Mouse (Mus musculus): ENCODE measurements around the gene Calu.
"Not testable (repeated sequence)": the region's sequence is repeated elsewhere in the genome, so short reads cannot be mapped to it uniquely, and the experiment has no call there.

The Calu gene
- long read RNA-seq, experiment 1, partial matches to known transcripts, result 1 of 11 reads
- long read RNA-seq, experiment 1, other reads (novel, unspliced or antisense), result 5 of 11 reads
- long read RNA-seq, experiment 2, transcript Calu-201 (7 exons, 3,229 nt), result major isoform, 17 of 32 reads
- long read RNA-seq, experiment 2, transcript Calu-202 (7 exons, 2,670 nt), result minor isoform, 6 of 32 reads
- long read RNA-seq, experiment 2, partial matches to known transcripts, result 3 of 32 reads
- long read RNA-seq, experiment 2, other reads (novel, unspliced or antisense), result 6 of 32 reads

- intact Hi-C loops (cut with DNase I), result no loop called here
Observed at GRCm38 (mm10) chr6:29347665-29348370, at the start of gene Calu. Gene Calu (plus strand): TSS chr6:29348069.

GRCm38 (mm10) chr6:29299112-29299511 is 48.8 kb upstream of the Calu start:
- intact Hi-C loops (cut with DNase I), result no loop called here

GRCm38 (mm10) chr6:29303251-29303650 is 44.6 kb upstream of the Calu start:
- intact Hi-C loops (cut with DNase I), result no loop called here

- intact Hi-C loops (cut with DNase I), result no loop called here
Observed at GRCm38 (mm10) chr6:29303726-29304125, 44.1 kb upstream of the Calu start.

- intact Hi-C loops (cut with DNase I), result no loop called here
Observed at GRCm38 (mm10) chr6:29305462-29305861, 42.4 kb upstream of the Calu start.

GRCm38 (mm10) chr6:29308846-29309605 is 38.8 kb upstream of the Calu start:
- intact Hi-C loops (cut with DNase I), result no loop called here

GRCm38 (mm10) chr6:29313690-29314202 is 34.1 kb upstream of the Calu start:
- intact Hi-C loops (cut with DNase I), result no loop called here

- intact Hi-C loops (cut with DNase I), result no loop called here
Observed at GRCm38 (mm10) chr6:29317286-29317685, 30.6 kb upstream of the Calu start.

GRCm38 (mm10) chr6:29317941-29318340 is 29.9 kb upstream of the Calu start:
- intact Hi-C loops (cut with DNase I), result no loop called here

GRCm38 (mm10) chr6:29318879-29319278 is 29.0 kb upstream of the Calu start, which contains the start of gene Fam71f1:
Gene Fam71f1 (plus strand): TSS chr6:29319140.
- intact Hi-C loops (cut with DNase I), result no loop called here

GRCm38 (mm10) chr6:29321586-29321985 is 26.3 kb upstream of the Calu start:
- intact Hi-C loops (cut with DNase I), result no loop called here

GRCm38 (mm10) chr6:29322147-29322546 is 25.7 kb upstream of the Calu start:
- intact Hi-C loops (cut with DNase I), result no loop called here

- intact Hi-C loops (cut with DNase I), result no loop called here
Observed at GRCm38 (mm10) chr6:29322735-29323134, 25.1 kb upstream of the Calu start.

GRCm38 (mm10) chr6:29326961-29327360 is 20.9 kb upstream of the Calu start:
- intact Hi-C loops (cut with DNase I), result no loop called here

GRCm38 (mm10) chr6:29329514-29329913 is 18.4 kb upstream of the Calu start:
- intact Hi-C loops (cut with DNase I), result no loop called here

GRCm38 (mm10) chr6:29346512-29346911 is 1.4 kb upstream of the Calu start:
- intact Hi-C loops (cut with DNase I), result not testable (repeated sequence)

GRCm38 (mm10) chr6:29347189-29347588 is 680 bp upstream of the Calu start:
- intact Hi-C loops (cut with DNase I), result no loop called here

- intact Hi-C loops (cut with DNase I), result no loop called here
Observed at GRCm38 (mm10) chr6:29348371-29348724, 479 bp downstream of the Calu start.

- intact Hi-C loops (cut with DNase I), result no loop called here
Observed at GRCm38 (mm10) chr6:29351613-29352012, 3.7 kb downstream of the Calu start.

- intact Hi-C loops (cut with DNase I), result no loop called here
Observed at GRCm38 (mm10) chr6:29352816-29353215, 4.9 kb downstream of the Calu start.

GRCm38 (mm10) chr6:29359386-29359785 is 11.5 kb downstream of the Calu start:
- intact Hi-C loops (cut with DNase I), result no loop called here

- intact Hi-C loops (cut with DNase I), result loop anchor here (10.0 kb wide), 1 partner anchor 205 kb away; no protein-coding TSS in a partner anchor
Observed at GRCm38 (mm10) chr6:29360211-29360610, 12.3 kb downstream of the Calu start.

All from adrenal gland (tissue).